Mouse (Mus musculus) heart, embryonic 14.5 days (tissue): ENCODE data around the gene Mycbp. TPM values are rescaled to one million over a fixed set of nuclear protein-coding genes. Genes with fewer than 3 reads are reported as not detected.
"Not testable (repeated sequence)": the region's sequence is repeated elsewhere in the genome, so short reads cannot be mapped to it uniquely, and the experiment has no call there.

Source experiments
- ATAC-seq: fragments of 200-750 bp; cut with Nextera tagmentation; 2 replicates; pipeline ENCODE4 v1.8.0; 2017; ENCODE audit warnings: low read depth, moderate TSS enrichment; ENCODE audit not compliant: insufficient number of reproducible peaks, insufficient read depth, low FRiP score
- H3K27ac ChIP-seq, 2 experiments: fragments of 200-500 bp in 1 of 2; fragments of 300-500 bp in 1 of 2; sonication (generic) in 1 of 2; replicated peaks in 1 of 2; 2 replicates each; pipeline ENCODE4 v1.5.1; 2012 to 2014; ENCODE audit warnings: low read depth in 2 of 2, low read length in 2 of 2, control low read depth in 1 of 2, mild to moderate bottlenecking in 1 of 2, mixed read lengths in 1 of 2; ENCODE audit not compliant: control insufficient read depth in 1 of 2, insufficient read depth in 1 of 2
- H3K27me3 ChIP-seq: fragments of 300-500 bp; sonication (generic); 2 replicates; pipeline ENCODE4 v1.6.1; 2014; ENCODE audit warnings: mild to moderate bottlenecking, low read length, control low read depth; ENCODE audit not compliant: control insufficient read depth, insufficient read depth
- H3K36me3 ChIP-seq: fragments of 300-500 bp; sonication (generic); 2 replicates; pipeline ENCODE4 v1.6.1; 2014; ENCODE audit warnings: mild to moderate bottlenecking, control low read depth, low read length, mixed read lengths; ENCODE audit not compliant: control insufficient read depth, insufficient read depth
- H3K4me1 ChIP-seq, 2 experiments: fragments of 200-500 bp in 1 of 2; fragments of 300-500 bp in 1 of 2; sonication (generic) in 1 of 2; 2 replicates each; pipeline ENCODE4 v1.6.1; 2012 to 2014; ENCODE audit warnings: low read length in 2 of 2, control low read depth in 1 of 2, mixed read lengths in 1 of 2; ENCODE audit not compliant: control insufficient read depth in 2 of 2, insufficient read depth in 2 of 2
- H3K4me2 ChIP-seq: fragments of 300-500 bp; sonication (generic); 2 replicates; pipeline ENCODE4 v1.6.1; 2014; ENCODE audit warnings: mild to moderate bottlenecking, low read length
- H3K4me3 ChIP-seq, 2 experiments: fragments of 200-500 bp in 1 of 2; fragments of 300-500 bp in 1 of 2; sonication (generic) in 1 of 2; 2 replicates each; pipeline ENCODE4 v1.5.1; 2012 to 2014; ENCODE audit warnings: low read length in 2 of 2, mild to moderate bottlenecking in 2 of 2, control low read depth in 1 of 2, low read depth in 1 of 2, moderate library complexity in 1 of 2; ENCODE audit not compliant: control insufficient read depth in 1 of 2, insufficient read depth in 1 of 2
- H3K9ac ChIP-seq: fragments of 300-500 bp; sonication (generic); 2 replicates; pipeline ENCODE4 v1.6.1; 2014; ENCODE audit warnings: mild to moderate bottlenecking, low read length
- H3K9me3 ChIP-seq: fragments of 300-500 bp; sonication (generic); 2 replicates; pipeline ENCODE4 v1.6.1; 2016; ENCODE audit warnings: low read length, control low read depth; ENCODE audit not compliant: control insufficient read depth
- WGBS: fragments of 180-500 bp; shearing (Covaris S2); extraction: QIAGEN DNeasy Blood & Tissue Kit; methylation state at CpG from one replicate; pipeline ENCODE4 v1.1.7; 2014; 5-methylcytosine and 5-hydroxymethylcytosine counted together
- polyA plus RNA-seq: library from polyadenylated mRNA; unstranded; fragments of >200 nt; fragmentation: Nextera tagmentation; extraction: Ambion mirVana; gene quantifications from 2 replicates; pipeline ENCODE4 v1.2.1, GENCODE M21; 2014

Mycbp gene
- polyA plus RNA-seq, 1 experiment from 2014 or later: 57.1 TPM

GRCm38 (mm10) chr4:123940878-123941277 lies 36.2 kb downstream of the Mycbp start:
- ATAC-seq: not testable (repeated sequence)
- WGBS: 75% methylated on average over 7 of the region's 7 CpGs

GRCm38 (mm10) chr4:123946701-123947100 lies 42.1 kb downstream of the Mycbp start:
- H3K4me1 ChIP-seq: no peaks in the 10 kb centered on the region
- no peak overlapping the region for H3K4me2 ChIP-seq
- 85% methylated on average over 4 of the region's 4 CpGs for WGBS
- H3K9ac ChIP-seq: no peak overlapping the region
- no peak for ATAC-seq
- no peak overlapping the region for H3K27ac ChIP-seq
- no peaks in the 10 kb centered on the region for H3K9me3 ChIP-seq
- no peak overlapping the region for H3K4me3 ChIP-seq
- no peaks in the 10 kb centered on the region for H3K36me3 ChIP-seq
- no peaks in the 10 kb centered on the region for H3K27me3 ChIP-seq

More at GRCm38 (mm10) chr4:123940878-123941277, 36.2 kb downstream of the Mycbp start:
- H3K9ac ChIP-seq, H3K27ac ChIP-seq, H3K4me3 ChIP-seq, H3K27me3 ChIP-seq, H3K4me1 ChIP-seq, H3K4me2 ChIP-seq, H3K9me3 ChIP-seq: not testable (repeated sequence)
- H3K36me3 ChIP-seq: peaks cover 16% of the 10 kb centered on the region

DNA sequence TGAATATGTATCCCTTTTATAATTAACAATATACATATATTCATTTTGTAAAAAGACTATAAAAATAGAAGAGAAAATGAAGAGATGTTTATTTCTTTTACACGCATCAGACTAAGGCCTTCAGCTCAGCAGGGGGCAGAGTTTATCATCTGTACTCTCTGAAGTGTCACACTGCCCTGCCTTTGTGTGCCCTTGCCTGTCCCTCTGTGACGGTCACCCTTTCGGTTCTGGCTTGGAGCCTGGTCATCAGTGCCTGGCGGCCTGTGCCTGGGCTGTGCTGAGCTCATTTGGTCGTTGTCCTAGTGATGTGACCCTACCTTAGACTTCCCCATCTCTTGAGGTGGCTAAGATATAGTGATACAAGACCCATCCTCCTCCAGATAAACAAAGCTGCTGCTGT lies 42.5 kb downstream of the Mycbp start:
- 40% methylated on average over 5 of the region's 5 CpGs for WGBS
- ATAC-seq: no peak
- Histone ChIP-seq H3K9me3 (no peaks in the 10 kb centered on the region), H3K9ac (no peak overlapping the region), H3K4me1 (no peaks in the 10 kb centered on the region), H3K4me2 (no peak overlapping the region), H3K4me3 (no peak overlapping the region), H3K27me3 (no peaks in the 10 kb centered on the region), H3K36me3 (no peaks in the 10 kb centered on the region), H3K27ac (no peak overlapping the region)

DNA sequence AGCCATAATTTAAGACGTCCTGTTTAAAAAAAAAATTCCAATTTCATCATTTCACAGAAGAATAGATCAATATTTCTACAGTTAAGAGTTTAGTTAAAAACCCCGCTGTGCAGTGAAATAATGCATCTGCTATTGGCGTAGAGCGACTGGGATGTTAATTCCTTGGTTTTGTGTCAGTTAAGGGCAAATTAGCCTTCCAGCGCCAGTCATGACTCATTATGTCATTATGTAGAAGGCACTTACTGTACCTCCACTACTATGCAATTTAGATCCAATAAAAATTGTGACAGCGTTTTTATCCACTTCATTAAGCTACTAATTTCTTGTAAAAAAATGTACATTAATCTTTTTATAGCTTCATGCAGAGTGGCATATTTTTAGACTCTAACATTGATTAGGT lies 44.3 kb downstream of the Mycbp start:
- H3K27me3 ChIP-seq: no peaks in the 10 kb centered on the region

GRCm38 (mm10) chr4:123949649-123950048 lies 45.0 kb downstream of the Mycbp start:
- H3K27ac ChIP-seq: no peak overlapping the region
- 0 out of 2 replicates have a peak, but pooled peaks cover 5% of the 10 kb centered on the region for H3K27me3 ChIP-seq
- no peak overlapping the region for H3K9ac ChIP-seq
- ATAC-seq: no peak
- no peak overlapping the region for H3K4me3 ChIP-seq
- H3K4me2 ChIP-seq: no peak overlapping the region
- no peaks in the 10 kb centered on the region for H3K36me3 ChIP-seq
- H3K9me3 ChIP-seq: no peaks in the 10 kb centered on the region
- no peaks in the 10 kb centered on the region for H3K4me1 ChIP-seq
- 76% methylated on average over 10 of the region's 10 CpGs for WGBS

More for the DNA sequence above, 44.3 kb downstream of the Mycbp start:
- no peak overlapping the region for H3K4me2 ChIP-seq
- no peak overlapping the region for H3K9ac ChIP-seq
- H3K9me3 ChIP-seq: no peaks in the 10 kb centered on the region
- H3K36me3 ChIP-seq: no peaks in the 10 kb centered on the region
- no peaks in the 10 kb centered on the region for H3K4me1 ChIP-seq
- 88% methylated on average over 6 of the region's 6 CpGs for WGBS
- H3K27ac ChIP-seq: no peak overlapping the region
- no peak for ATAC-seq
- no peak overlapping the region for H3K4me3 ChIP-seq

- H3K4me2 ChIP-seq: no peak overlapping the region
- no peaks in the 10 kb centered on the region for H3K9me3 ChIP-seq
- no peak overlapping the region for H3K4me3 ChIP-seq
- ATAC-seq: no peak
- peaks cover 20% of the 10 kb centered on the region for H3K27me3 ChIP-seq
- H3K27ac ChIP-seq: no peak overlapping the region
- peaks cover 0 to 6% of the 10 kb centered on the region in 2 experiments; a peak in 1 of 4 replicates for H3K4me1 ChIP-seq
- H3K9ac ChIP-seq: no peak overlapping the region
- H3K36me3 ChIP-seq: no peaks in the 10 kb centered on the region
- 47% methylated on average over 8 of the region's 8 CpGs for WGBS
Observed at GRCm38 (mm10) chr4:123952059-123952458, 47.4 kb downstream of the Mycbp start.

- Histone ChIP-seq H3K36me3 (no peaks in the 10 kb centered on the region), H3K27ac (no peak overlapping the region), H3K9me3 (no peaks in the 10 kb centered on the region), H3K4me2 (peak overlapping the region; percentile 61), H3K27me3 (peaks cover 20% of the 10 kb centered on the region), H3K4me3 (peak overlapping the region; percentile 21 to 29), H3K9ac (peak overlapping the region; percentile 50; the same call in 1 of the 2 replicates), H3K4me1 (peaks cover 6 to 13% of the 10 kb centered on the region in 2 experiments; a peak in 3 of 4 replicates)
- 4% methylated on average over 31 of the region's 31 CpGs for WGBS
- no peak for ATAC-seq
Observed at GRCm38 (mm10) chr4:123956703-123957491, 52.3 kb downstream of the Mycbp start.
